Mouse (Mus musculus) heart, adult 2 months (tissue): Measurements from ENCODE around the gene Spock1. TPM values are rescaled to one million over a fixed set of nuclear protein-coding genes. Genes with fewer than 3 reads are reported as not detected.

Experiments used
- DNase-seq, 2 experiments: peaks; one replicate each; pipeline ENCODE4 v3.0.0; 2021
- H3K27ac ChIP-seq: fragments of 200-600 bp; 2 replicates; pipeline ENCODE4 v1.8.1; 2022
- H3K27me3 ChIP-seq: fragments of 200-500 bp; 2 replicates; pipeline ENCODE4 v1.6.1; 2012; ENCODE audit warnings: mild to moderate bottlenecking, low read length, inconsistent platforms, mixed read lengths; ENCODE audit not compliant: control insufficient read depth, insufficient read depth
- H3K36me3 ChIP-seq: fragments of 200-500 bp; 2 replicates; pipeline ENCODE4 v1.6.1; 2012; ENCODE audit warnings: low read length, inconsistent platforms; ENCODE audit not compliant: control insufficient read depth, insufficient read depth
- H3K4me1 ChIP-seq: fragments of 200-500 bp; 2 replicates; pipeline ENCODE4 v1.6.1; 2011; ENCODE audit warnings: low read length; ENCODE audit not compliant: control insufficient read depth, insufficient read depth
- H3K4me3 ChIP-seq: fragments of 200-600 bp; 2 replicates; pipeline ENCODE4 v1.8.1; 2022
- H3K79me2 ChIP-seq: fragments of 200-500 bp; replicated peaks from 2 replicates; pipeline ENCODE4 v1.6.1; 2012; ENCODE audit warnings: mild to moderate bottlenecking, inconsistent platforms, low read length, moderate library complexity, mixed read lengths; ENCODE audit not compliant: control insufficient read depth, insufficient read depth
- H3K9ac ChIP-seq: fragments of 200-500 bp; 2 replicates; pipeline ENCODE4 v1.6.1; 2012; ENCODE audit warnings: low read depth, mild to moderate bottlenecking, control low read depth, inconsistent platforms, low read length, mixed read lengths
- CTCF ChIP-seq: fragments of 200-600 bp; IDR thresholded peaks from 2 replicates; pipeline ENCODE4 v1.8.1; 2022; ENCODE audit warnings: antibody characterized with exemption, mild to moderate bottlenecking, moderate library complexity
- EP300 ChIP-seq: fragments of 200-500 bp; IDR thresholded peaks from 2 replicates; pipeline ENCODE4 v1.6.1; 2011; ENCODE audit warnings: low read depth, low read length, control low read depth; ENCODE audit not compliant: insufficient read depth
- POLR2A ChIP-seq: fragments of 200-500 bp; IDR thresholded peaks from 2 replicates; pipeline ENCODE4 v1.6.1; 2011; ENCODE audit warnings: mild to moderate bottlenecking, low read depth, low read length, control low read depth; ENCODE audit not compliant: insufficient read depth
- WGBS: fragments of 180-500 bp; shearing (Covaris S2); methylation state at CpG from one replicate; pipeline ENCODE4 v1.1.7; 2018; 5-methylcytosine and 5-hydroxymethylcytosine counted together
- intact Hi-C: fragments of 180-260 bp; cut with DNase I; formaldehyde crosslinking; loops from one replicate; pipeline ENCODE4 v1.15.1; 2025
- polyA plus RNA-seq: library from polyadenylated mRNA; depleted of rRNA; stranded (reverse); fragments of >200 nt; gene quantifications from 2 replicates; pipeline ENCODE4 v1.2.3, GENCODE M21; 2012
- total RNA-seq, 2 experiments: library from RNA; stranded (reverse); gene quantifications; 2 replicates each; pipeline ENCODE4 v1.2.3; 2021

Gene Spock1
- total and polyA plus RNA-seq, 3 experiments: 0.04 TPM; not detected in 2

GRCm38 (mm10) chr13:57831374-57832163 lies 76.6 kb downstream of the Spock1 start:
- no peak for DNase-seq
- H3K79me2 ChIP-seq: no peaks in the 10 kb centered on the region
- no peak overlapping the region for H3K4me3 ChIP-seq
- no peak overlapping the region for H3K27ac ChIP-seq
- no peaks in the 10 kb centered on the region for H3K27me3 ChIP-seq
- 50% methylated on average over 11 of the region's 11 CpGs for WGBS
- no peak overlapping the region for H3K9ac ChIP-seq
- no peak for TF ChIP-seq CTCF
- TF ChIP-seq EP300: no peak
- TF ChIP-seq POLR2A: no peak
- no peaks in the 10 kb centered on the region for H3K4me1 ChIP-seq
- no peaks in the 10 kb centered on the region for H3K36me3 ChIP-seq
- intact Hi-C loops: no loop called here

- intact Hi-C loops: no loop called here
- no peaks in the 10 kb centered on the region for H3K27me3 ChIP-seq
- no peak for TF ChIP-seq CTCF
- TF ChIP-seq POLR2A: no peak
- TF ChIP-seq EP300: no peak
These were observed 77.2 kb downstream of the Spock1 start for GRCm38 (mm10) chr13:57830896-57831295.

GRCm38 (mm10) chr13:57830091-57830490 lies 78.0 kb downstream of the Spock1 start:
- Histone ChIP-seq H3K79me2 (no peaks in the 10 kb centered on the region), H3K9ac (no peak overlapping the region), H3K36me3 (no peaks in the 10 kb centered on the region), H3K27me3 (no peaks in the 10 kb centered on the region), H3K4me1 (no peaks in the 10 kb centered on the region), H3K4me3 (no peak overlapping the region), H3K27ac (no peak overlapping the region)
- TF ChIP-seq CTCF (no peak), EP300 (no peak), POLR2A (no peak)
- no peak for DNase-seq
- intact Hi-C loops: no loop called here
- 43% methylated on average over 2 of the region's 2 CpGs for WGBS

More at GRCm38 (mm10) chr13:57830896-57831295, 77.2 kb downstream of the Spock1 start:
- Histone ChIP-seq H3K4me3 (no peak overlapping the region), H3K4me1 (no peaks in the 10 kb centered on the region), H3K79me2 (no peaks in the 10 kb centered on the region), H3K36me3 (no peaks in the 10 kb centered on the region), H3K9ac (no peak overlapping the region), H3K27ac (no peak overlapping the region)
- DNase-seq: no peak
- 78% methylated on average over 7 of the region's 7 CpGs for WGBS

- WGBS: 86% methylated on average over 11 of the region's 11 CpGs
These were observed 91.9 kb downstream of the Spock1 start for GRCm38 (mm10) chr13:57816276-57816675.

GRCm38 (mm10) chr13:57812643-57813042 lies 95.5 kb downstream of the Spock1 start:
- TF ChIP-seq POLR2A (no peak), EP300 (no peak), CTCF (no peak)
- no peaks in the 10 kb centered on the region for H3K36me3 ChIP-seq
- no peak overlapping the region for H3K27ac ChIP-seq
- no peaks in the 10 kb centered on the region for H3K4me1 ChIP-seq
- intact Hi-C loops: no loop called here
- H3K79me2 ChIP-seq: no peaks in the 10 kb centered on the region
- no peak for DNase-seq
- H3K9ac ChIP-seq: no peak overlapping the region
- H3K4me3 ChIP-seq: no peak overlapping the region
- 85% methylated on average over 7 of the region's 7 CpGs for WGBS
- no peaks in the 10 kb centered on the region for H3K27me3 ChIP-seq

More at GRCm38 (mm10) chr13:57816276-57816675, 91.9 kb downstream of the Spock1 start:
- H3K4me1 ChIP-seq: no peaks in the 10 kb centered on the region
- no peak overlapping the region for H3K9ac ChIP-seq
- H3K36me3 ChIP-seq: no peaks in the 10 kb centered on the region
- TF ChIP-seq CTCF (no peak), POLR2A (no peak), EP300 (no peak)
- no peak overlapping the region for H3K4me3 ChIP-seq
- no peaks in the 10 kb centered on the region for H3K79me2 ChIP-seq
- no peaks in the 10 kb centered on the region for H3K27me3 ChIP-seq
- intact Hi-C loops: no loop called here
- no peak overlapping the region for H3K27ac ChIP-seq
- DNase-seq: no peak

GRCm38 (mm10) chr13:57811253-57811652 lies 96.9 kb downstream of the Spock1 start:
- Histone ChIP-seq H3K4me1 (no peaks in the 10 kb centered on the region), H3K36me3 (no peaks in the 10 kb centered on the region), H3K4me3 (no peak overlapping the region), H3K27ac (no peak overlapping the region), H3K9ac (no peak overlapping the region), H3K27me3 (no peaks in the 10 kb centered on the region), H3K79me2 (no peaks in the 10 kb centered on the region)
- 62% methylated on average over 2 of the region's 2 CpGs for WGBS
- no peak for TF ChIP-seq POLR2A
- intact Hi-C loops: no loop called here
- DNase-seq: no peak
